Mouse (Mus musculus) R1 (cell line): ENCODE data around the gene Cenpo.
"Not testable (repeated sequence)": the region's sequence is repeated elsewhere in the genome, so short reads cannot be mapped to it uniquely, and the experiment has no call there.

Experiments
- DNase-seq: peaks from one replicate; pipeline ENCODE4 v3.0.0-alpha.2; 2018; ENCODE audit warnings: low read depth, low spot score

The Cenpo gene

DNA sequence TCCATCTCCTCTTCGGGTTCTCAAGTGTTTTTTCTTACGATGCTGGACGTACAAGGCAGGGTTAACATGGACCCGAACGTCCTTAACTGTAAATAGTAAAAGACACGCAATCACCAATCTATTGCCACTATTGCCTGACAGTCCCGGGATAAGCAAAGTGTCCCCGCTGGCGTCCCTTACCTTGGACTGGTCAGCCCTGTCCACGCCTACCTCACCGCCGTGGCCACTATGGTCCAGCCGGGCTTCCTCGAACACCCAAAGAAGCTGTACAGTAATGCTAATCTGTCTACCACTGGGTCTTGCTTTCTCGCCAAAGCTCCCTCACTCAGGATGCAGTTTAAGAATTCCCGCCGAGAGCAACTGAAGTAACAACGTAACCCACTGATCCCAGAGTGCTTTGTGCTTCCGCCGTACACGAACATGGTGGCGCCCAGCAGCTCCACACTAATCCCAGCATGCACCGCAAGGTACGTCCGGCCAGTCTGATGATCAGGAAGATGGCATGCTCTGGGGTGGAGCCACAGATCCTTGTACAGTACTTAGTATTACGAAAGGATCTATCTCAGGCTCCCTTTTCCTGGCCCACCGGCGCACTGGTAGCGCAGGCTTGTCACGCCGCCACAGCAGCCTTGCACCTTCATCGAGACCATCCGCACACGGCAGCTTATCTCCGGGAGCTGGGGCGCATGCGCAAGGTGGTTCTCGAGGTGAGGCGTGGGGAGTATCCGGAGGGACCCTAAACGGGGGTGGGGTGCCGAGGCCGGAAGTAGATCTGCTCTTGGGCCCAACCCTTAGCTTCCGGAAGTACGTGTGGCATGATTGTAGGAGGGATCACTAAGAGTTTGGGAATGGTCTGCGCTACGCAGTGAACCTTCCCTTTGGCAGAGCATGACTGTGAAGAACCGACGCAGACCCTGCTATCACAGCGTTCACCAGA is at the start of gene Cenpo, which contains the start of gene Ptrhd1:
Cenpo (minus strand) TSS at position 723 of the 937 bp plus-strand sequence.
Ptrhd1 (plus strand) TSS at position 456 of the 937 bp plus-strand sequence.
- peak; percentile 99 for DNase-seq

DNA sequence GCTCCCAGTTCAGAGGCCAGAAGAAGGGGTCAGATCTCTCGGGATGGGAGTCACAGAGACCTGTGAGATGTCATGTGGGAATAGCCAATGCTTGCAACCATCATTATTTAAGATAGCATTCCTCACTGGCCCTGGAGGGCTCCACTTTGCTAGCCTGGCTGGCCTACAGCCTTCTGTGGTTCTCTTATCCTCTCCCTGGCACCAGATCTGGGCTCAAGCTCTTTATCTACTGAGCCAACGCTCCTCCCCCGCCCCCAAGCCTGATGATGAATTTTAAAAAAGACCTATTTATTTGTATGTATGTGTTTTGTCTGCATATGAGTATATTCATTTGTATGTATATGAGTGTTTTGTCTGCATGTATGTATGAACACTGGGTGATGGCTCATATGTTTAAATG is 45.8 kb upstream of the Cenpo start:
- DNase-seq, result no peak

DNA sequence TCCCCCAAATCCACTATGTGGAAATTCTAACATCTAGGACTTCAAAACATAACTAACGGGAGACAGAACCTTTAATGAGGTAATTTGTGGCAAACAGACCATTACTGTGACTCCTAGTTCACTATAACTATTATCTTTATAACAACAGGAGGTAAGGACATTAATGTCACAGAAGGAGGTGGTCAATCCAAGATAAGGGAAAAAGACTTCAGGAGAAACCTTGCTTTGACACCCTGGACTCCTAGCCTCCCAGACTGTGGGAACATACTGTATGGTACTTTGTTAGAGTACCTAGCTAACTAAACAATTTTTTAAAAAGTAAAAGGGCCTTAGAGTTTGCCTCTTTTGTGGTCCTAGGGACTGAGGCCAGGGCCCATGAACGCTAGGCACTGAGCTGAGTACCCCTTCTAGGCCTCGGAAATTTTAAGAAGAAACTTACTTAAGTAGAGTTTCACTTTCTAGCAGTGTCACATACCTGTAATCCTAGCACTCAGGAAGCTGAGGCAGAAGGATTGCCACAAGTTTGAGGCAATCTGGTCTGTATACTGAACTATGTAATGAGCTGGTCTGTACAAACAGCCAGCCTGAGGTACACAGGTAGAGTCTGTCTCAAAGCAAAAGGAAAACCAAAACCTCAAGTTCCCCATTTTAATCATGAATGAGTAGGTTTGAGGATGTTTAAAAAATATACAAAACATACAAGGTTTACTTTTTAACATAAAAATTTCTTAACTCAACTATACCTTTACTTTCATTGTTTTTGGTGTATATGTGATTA is 45.1 kb upstream of the Cenpo start:
- DNase-seq, result no peak

DNA sequence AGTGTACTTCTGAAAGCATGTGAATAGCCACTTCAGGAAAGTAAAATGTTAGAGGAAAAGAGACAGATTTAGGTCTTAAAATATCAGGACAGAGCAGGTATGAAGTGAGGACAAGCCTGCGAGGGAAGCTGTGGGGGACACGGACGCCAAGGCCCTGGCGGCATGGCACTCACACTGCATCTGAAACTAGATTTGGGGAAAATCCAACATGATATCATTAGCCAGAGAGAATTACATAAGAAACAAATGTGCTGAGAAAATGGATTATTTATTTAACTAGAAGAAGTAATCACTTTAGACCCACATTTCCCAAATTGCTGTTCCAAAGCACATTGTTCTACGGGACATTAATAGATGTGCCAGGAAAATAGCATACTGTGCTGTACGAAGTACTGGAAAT is 37.0 kb upstream of the Cenpo start:
- DNase-seq, result no peak

DNA sequence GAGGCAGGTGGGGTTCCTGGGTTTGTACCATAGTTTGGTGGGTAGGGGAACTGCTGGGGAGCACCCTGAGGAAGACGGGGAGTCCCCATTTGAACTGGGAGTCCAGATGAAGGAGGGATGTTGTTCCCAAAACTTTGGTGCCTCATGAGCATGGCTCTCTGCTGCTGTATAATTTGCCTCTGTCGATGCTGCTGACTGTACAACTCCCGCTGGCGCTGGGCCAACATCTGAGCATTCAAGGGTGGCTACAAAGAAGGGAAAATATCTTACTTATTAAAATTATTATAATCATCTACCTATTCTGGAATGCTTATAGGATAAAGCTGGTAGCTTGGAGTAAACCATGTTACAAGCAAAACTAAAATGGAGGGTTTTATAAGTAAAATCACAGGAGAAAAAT is 33.7 kb upstream of the Cenpo start:
- DNase-seq, result no peak

DNA sequence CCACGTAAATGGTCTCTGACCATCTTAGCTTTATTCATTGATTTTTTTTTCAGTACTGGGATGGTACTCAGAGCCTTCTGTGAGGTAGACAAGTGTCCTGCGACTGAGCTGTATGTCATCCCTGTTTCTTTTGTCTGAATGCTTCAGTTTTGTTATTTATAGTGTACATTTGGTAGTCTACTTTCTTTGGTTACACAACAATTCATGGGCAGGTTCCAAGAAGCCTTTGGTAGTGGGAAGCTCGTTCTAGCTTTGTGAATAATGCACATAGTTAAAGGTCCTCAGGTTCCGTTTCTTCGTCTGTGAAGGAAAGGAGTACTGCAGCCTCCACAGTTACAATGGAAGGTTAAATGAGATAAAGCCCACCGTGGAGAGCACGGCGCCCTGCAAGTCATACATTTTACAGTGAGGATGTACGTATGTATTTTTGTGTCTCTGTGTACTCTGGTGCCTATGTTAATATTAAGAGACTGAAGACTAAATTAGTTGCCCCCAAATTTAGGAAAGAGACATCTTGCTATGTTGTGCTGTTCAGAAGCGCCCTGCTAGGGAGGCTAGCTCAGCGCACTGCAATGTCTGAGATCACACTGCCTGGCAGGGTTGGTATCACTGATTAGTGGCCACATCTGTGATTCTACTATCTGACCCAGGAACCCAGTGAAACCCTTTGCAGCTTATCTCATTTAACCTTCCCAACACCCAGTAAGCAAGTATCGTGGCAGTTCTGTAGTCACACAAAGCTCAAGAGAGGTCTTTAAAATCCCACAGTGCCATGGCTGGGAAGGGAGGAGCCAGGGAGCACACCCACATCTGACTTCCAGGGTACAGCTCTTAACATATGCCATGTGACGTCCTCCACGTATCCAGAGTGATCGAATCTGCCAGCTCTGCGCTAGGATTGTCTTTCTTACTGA is 18.9 kb upstream of the Cenpo start:
- DNase-seq, result no peak

DNA sequence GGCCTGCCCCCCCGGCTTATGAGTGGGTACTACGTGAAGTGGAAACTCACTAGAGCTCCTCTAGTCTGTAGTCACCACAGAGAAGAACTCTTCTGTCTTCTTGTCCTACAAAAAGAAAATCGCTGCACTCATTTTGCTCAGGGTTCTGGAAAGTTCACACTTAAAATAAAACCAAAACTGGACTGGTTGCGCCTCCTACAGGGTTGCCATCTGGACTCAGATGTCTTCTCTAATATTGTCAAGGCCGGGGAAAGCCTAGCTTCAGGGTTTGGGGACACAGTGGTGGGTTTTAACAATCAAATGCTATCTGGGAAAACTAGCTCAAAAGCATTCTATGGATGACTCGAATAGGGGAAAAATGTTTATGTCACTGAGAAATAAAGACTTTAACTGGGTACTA is 15.7 kb upstream of the Cenpo start:
- no peak for DNase-seq

DNA sequence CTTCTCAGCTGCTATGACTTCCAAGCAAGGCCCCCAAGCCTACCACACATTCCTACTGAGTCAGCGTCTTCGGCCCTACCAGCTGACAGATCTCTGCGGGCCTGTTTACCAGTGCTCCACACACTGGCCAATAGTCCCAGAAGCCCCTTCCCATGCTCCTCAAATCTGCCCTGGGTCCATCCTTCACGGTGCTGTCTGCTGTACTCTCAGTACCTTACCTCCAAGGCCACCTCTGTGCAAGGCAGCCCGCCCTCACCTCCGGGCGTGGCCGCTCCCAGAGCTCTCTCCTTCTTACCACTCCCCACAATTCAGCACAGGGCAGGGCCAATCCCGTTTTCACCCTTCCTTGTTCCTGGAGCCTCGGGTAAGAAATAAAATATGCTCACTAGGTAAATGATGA is 11.6 kb upstream of the Cenpo start:
- peak; percentile 28 for DNase-seq

DNA sequence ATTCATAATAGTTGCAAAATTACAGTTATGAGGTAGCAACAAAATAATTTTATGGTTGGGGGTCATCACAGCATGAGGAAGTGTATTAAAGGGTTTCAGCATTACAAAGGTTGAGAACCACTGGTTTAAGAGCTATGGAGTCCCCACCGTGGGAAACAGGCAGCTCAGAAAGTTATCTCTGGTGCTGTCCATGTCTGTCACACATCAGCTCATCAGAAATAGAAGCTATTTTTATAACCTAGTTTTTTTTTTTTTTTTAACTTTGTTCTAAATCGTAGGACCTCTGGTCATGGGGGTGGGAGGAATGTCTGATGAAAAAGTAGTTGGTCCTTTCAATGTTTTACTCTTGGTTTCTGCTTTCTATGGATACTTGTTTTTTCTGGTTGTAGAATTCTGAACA is 9.7 kb upstream of the Cenpo start:
- DNase-seq, result no peak

DNA sequence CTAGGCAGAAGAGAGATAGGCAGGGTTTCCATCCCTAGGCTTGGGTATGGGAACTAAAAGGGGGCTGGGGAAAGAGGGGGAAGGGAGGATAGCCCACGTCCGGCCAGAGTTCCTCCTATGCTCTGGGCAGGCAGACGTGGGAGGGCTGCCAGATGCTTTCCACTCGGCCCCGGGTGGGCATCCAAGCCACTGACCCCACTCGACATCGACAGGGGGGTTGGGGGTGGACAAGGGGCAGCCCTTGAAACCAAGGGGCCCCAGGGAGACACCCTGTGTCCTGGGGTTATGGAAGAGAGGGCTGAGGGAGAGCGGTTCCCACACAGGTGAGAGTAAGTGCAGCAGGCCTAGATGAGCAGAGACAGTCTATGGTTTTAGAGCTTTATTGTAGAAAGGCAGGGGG is 6.2 kb upstream of the Cenpo start:
- DNase-seq, result not testable (repeated sequence)

DNA sequence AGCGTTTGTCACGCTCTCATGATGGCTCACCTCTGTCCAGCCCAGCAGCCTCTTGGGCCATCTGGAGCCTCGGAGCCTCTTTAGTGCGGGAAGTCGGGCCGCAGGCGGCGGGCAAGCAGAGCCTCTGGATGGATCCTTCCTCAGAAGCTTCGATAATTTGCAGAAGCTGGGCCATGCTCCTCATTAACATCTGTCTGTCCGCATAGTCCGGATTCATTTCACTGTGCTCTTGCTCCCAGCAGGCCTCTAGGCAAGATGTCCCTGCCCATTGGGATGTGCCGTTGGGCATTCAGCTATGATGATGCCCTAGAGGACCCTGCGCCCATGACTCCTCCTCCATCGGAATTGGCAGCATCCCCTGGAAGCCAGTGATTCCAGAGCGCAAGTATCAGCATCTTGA is 3.4 kb upstream of the Cenpo start:
- no peak for DNase-seq

DNA sequence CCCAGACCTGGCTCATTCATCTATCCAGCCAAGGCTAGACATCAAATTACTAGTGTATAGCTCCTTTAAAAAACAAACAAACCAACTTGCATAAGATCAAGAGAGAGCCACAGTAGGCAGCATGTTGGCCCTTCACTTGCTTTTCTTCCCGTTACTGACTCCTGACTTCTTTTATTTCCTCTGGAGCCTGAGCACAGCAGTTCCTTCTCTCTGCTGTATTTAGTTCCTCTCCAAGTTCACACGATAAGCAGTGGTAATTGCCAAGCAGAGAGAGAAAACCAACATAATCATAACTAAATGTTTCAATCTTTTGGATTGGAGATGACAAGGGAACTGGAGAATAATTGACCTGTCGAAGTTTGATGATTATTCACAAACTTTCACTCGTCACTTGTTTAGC is 1.3 kb downstream of the Cenpo start:
- no peak for DNase-seq

DNA sequence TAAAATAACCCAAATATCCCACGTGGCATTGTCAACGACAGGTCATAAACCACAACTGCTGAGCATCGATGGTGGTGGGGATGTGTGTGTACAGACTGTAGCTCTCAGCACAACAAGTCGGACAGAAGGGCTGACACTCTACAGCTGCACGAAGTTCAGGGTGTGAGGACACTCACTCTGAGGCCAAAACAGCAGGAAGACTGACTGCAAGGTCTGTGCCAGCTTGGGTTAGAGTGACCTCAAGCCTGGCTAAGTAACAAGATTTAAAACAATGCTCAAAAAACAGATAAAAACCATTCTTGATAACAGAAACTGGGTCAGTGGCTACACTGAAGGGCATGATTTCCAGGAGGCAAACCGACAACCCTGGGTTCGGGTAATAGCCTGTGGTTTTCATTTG is 3.9 kb downstream of the Cenpo start:
- DNase-seq, result no peak

DNA sequence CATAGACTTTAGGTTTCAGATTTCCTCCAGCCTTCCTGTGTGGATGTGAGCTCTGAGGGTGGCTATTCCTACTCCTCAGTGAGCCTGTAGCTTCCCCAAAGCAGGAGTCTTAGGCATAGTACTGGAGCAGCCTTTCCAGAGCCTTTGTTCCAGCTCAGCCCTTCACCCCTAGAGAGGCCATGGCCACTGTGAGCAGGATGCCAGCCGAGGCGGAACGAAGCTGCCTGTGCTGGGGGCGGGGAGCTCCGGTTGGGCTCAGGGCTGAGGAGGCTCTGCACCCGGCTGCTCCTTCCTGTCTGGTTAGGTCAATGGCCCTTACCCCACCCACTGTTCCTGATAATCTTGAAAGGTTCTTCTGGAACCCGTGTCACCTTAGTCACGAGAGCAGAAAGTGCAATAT is 21.2 kb downstream of the Cenpo start:
- DNase-seq, result no peak

DNA sequence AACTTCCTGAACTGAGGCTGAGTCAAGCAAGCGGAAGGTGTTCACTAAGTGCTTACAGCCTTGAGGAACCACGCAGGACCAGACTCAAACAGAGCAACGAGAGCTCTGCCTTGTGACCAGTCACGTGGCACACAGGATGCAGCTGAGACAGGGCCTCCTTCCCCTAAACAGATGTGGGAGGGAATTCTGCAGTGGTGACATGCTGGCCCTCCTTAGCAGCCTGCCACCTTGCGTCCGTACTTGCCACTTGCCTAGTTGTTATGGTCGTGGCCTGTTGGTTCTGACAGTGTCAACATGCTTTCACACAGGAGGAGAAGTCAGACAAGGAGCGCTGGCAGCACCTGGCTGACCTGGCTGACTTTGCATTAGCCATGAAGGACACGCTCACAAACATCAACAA is 22.9 kb downstream of the Cenpo start:
- peak; percentile 56 for DNase-seq

DNA sequence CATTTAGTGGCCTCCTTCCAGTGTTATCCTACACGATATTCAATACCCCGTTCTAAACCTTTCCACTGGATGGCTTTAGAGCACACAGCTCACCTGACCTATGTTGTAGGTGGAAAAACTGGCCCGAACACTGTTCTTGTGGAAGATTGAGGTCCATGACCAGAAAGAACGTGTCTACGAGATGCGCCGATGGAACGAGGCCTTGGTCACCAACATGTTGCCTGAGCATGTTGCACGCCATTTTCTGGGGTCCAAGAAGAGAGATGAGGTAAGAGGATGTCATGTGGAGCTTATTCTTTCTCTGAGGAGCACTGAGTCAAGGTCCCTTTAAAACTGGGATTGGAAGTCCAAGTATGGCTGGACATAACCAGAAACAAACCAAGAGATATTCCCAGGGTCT is 24.9 kb downstream of the Cenpo start:
- no peak for DNase-seq

DNA sequence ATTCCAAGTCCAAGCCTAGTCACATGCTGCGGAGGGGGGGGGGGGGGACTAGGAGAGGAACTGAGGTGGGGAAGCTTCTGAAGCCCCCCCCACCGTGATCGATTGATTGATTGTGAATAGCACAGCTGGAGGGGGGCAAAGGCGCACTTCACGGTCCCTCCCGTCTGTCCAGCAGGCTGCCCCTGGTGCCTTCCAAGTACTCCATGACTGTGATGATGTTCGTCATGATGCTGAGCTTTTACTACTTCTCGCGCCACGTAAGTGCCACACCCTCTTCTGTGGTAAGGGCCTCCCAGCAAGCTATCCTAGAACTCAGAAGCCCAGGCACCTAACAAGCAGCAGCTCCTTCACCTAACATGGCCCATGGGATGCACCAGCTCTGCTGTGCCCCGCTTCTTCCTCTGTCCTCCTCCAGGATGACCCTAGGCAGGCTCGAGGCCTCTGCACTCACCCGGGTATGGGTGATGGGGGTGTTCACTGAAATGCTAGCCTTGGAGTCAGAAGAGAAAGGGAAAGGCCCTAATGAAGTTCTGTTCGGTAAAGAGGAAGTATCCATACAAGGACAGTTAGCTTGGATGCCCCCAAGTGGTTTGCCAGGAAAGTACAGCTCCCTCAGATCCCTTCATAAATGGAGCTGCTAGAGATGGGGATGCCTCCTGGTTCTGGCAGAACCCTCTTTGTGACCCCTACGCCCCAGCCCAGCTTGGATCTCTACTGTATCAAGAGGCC is 25.5 kb downstream of the Cenpo start:
- peak; percentile 76 for DNase-seq

DNA sequence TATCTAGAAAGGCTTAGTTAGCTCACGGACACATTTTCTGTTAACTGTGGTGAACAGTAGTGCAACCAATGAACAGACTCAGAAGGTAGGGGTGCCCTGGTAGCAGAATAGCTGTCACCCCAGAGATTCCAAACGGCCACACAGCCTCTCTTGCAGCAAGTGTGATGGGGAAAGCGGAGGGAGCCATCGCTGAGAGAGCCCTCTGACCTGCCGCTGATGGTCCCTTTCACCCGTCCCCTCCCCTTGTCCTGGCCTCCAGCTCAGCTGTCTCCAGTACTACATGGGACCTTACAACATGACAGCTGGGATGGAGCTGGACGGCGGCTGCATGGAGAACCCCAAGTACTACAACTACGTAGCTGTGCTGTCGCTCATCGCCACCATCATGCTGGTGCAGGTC is 28.0 kb downstream of the Cenpo start:
- no peak for DNase-seq

DNA sequence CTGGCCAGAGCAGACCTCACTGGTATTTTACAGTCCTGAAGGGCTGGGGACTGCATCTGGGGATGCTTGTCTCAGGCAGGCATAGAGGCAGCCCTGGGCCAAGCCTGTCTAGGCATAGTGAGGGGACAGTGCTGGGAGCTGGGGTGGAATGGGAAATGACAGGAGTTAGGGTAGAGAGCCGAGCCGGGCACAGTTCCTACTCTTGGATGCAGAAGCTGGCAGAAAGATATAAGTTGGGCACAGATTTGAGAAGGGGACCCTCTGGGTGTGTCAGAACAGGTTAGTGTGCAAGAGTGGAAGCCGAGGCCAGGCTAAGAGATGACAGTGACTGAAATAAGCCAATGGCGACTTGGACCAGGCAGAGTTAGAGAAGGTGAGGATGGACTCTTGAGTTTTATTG is 31.9 kb downstream of the Cenpo start:
- no peak for DNase-seq

DNA sequence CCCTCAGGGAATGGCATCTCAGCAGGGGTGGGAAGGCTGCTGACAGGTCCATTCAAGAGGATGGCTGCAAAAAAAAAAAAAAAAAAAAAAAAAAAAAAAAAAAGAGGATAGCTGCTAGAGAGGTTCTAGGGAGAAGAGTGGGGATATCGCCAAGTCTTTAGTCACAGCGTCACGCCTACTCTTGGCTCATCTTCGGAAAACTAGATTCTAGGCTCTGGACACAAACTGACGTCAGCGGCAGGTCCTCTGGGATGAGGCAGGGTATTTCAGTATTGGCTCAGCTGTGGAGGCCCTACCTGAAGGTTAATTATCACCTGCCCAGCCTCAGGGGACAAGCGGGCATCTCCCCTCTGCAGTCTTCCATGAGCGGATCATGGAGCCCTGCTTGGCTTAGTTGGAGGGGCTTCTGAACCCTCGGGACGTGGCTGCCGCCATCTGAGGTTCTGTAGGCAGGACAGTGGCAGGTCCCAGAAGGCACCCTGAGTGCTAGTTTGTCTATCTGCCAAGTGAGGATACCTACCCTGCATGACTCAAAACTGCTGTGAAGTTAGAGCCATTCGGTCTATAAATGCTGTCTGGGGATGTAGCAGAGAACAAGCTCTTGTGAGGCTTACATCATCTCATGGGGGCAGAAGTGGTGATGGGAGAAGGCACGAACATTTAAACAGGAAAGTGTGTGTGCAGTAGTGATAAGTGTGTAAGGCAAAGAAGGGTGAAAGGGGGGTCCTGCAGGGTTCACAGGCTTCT is 32.5 kb downstream of the Cenpo start:
- no peak for DNase-seq
